Mouse (Mus musculus) left cerebral cortex, adult 11 months (tissue): ENCODE measurements around the gene Ly6g6c.

ENCODE experiments used
- DNase-seq: peaks from one replicate; pipeline ENCODE4 v3.0.0; 2022; ENCODE audit warnings: low spot score

The Ly6g6c gene

GRCm38 (mm10) chr17:35115046-35116019, 50.1 kb downstream of the Ly6g6c start, which contains the start of gene Ly6g5b:
Gene Ly6g5b, minus strand, starts transcription at chr17:35115428.
- DNase-seq = no peak
